Comparison of ENCODE assay signal across 7 mouse cellular contexts in the genomic region with DNA sequence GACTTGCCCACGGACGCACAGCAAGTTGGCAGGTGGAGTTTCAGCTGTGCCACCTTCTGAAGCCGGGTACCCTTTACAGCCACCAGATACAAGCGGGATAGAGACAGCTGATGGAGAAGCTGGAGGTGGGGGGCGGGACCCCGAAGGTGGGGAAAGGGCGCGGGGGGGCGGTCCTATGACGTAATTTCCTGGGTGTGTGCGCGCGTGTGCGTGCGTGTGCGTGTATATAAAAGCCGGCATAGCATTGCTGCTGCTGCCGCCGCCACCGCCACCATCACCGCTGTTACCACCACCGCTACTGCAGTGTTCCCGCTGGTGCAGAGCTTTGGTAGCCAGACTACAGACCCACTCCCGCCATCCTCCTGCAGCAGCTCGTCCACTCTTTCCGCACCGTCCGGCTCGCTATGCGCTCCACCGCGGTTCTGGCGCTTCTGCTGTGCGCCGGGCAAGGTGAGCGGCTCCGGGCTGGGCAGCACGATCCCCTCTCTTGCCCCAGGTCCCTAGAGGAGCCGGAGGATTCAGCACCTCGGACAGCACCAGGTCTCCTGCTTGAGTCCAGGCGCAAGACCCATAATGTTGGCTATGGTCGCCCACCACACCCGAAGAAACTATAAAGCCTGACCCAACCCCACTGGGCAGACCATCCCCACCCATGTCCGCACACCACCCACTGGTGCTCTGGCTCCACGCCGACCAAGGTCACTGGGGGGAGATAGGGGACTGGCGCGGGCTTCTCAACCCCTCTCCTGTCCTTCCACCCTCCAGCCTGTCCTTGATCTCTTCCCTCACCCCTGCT. TPM values are rescaled to one million over a fixed set of nuclear protein-coding genes. Genes with fewer than 3 reads are reported as not detected.
DNase-seq lines count a peak whose midpoint lies in the region; ATAC-seq and TF ChIP-seq lines count a peak whose summit lies in the region.

A gene (plus strand): TSS at position 249 of the 796 bp plus-strand sequence.

- no peaks in the 10 kb centered on the region for H3K9me3 ChIP-seq in intestine, embryonic 15.5 days
- no peaks in the 10 kb centered on the region for H3K9me3 ChIP-seq in midbrain, embryonic 10.5 days (replicated peaks)

- peak within 1 kb of the TSS; percentile 56 for H3K4me2 ChIP-seq in intestine, embryonic 15.5 days (replicated peaks)

- peaks cover 29% of the 10 kb centered on the region for H3K27me3 ChIP-seq in intestine, embryonic 15.5 days (replicated peaks)
- H3K27me3 ChIP-seq in midbrain, embryonic 10.5 days (ENCODE audit: low read depth, poor library complexity, severe bottlenecking) = peaks cover 16% of the 10 kb centered on the region
- H3K27me3 ChIP-seq in small intestine, adult 2 months (ENCODE audit: control insufficient read depth, insufficient read depth, low read length) = peaks cover 13% of the 10 kb centered on the region

- DNase-seq in adrenal gland, adult 2 months = peak; percentile 68
- peak; percentile 95 to 96 for DNase-seq in cerebellum, postnatal 14 days
- DNase-seq in gastrocnemius, postnatal 10 days = peak; percentile 88
- DNase-seq in left cerebral cortex, postnatal 36 days (ENCODE audit: low spot score in 2 of 2) = peak; percentile 81 to 84
- DNase-seq in midbrain, embryonic 10.5 days (ENCODE audit: low spot score) = peak; percentile 86

- TF ChIP-seq CTCF in small intestine, adult 2 months (IDR thresholded peaks at IDR 0.05; ENCODE audit: extremely low read depth, insufficient read length, insufficient replicate concordance, low read depth, low read length) = no peak

- peak within 1 kb of the TSS; percentile 27 for H3K4me3 ChIP-seq in intestine, embryonic 15.5 days (replicated peaks)
- H3K4me3 ChIP-seq in midbrain, embryonic 10.5 days = peak within 1 kb of the TSS; percentile 65
- H3K4me3 ChIP-seq in small intestine, adult 2 months (ENCODE audit: low read depth, low read length) = no peak within 1 kb of the TSS

- H3K9ac ChIP-seq in intestine, embryonic 15.5 days = no peak within 1 kb of the TSS

- WGBS in intestine, embryonic 15.5 days = 3% methylated on average over 48 of the region's 48 CpGs
- 3% methylated on average over 48 of the region's 48 CpGs for WGBS in midbrain, embryonic 10.5 days
- 4% methylated on average over 48 of the region's 48 CpGs for WGBS in small intestine, adult 2 months

- TF ChIP-seq POLR2A in small intestine, adult 2 months (IDR thresholded peaks at IDR 0.05; ENCODE audit: low read depth, low read length) = no peak

- H3K36me3 ChIP-seq in intestine, embryonic 15.5 days = no peaks in the 10 kb centered on the region
- no peaks in the 10 kb centered on the region for H3K36me3 ChIP-seq in midbrain, embryonic 10.5 days
- H3K36me3 ChIP-seq in small intestine, adult 2 months (ENCODE audit: control insufficient read depth, insufficient read depth, low read length) = no peaks in the 10 kb centered on the region

- 0 out of 2 replicates have a peak, but pooled peaks cover 4% of the 10 kb centered on the region for H3K4me1 ChIP-seq in intestine, embryonic 15.5 days (replicated peaks)
- H3K4me1 ChIP-seq in midbrain, embryonic 10.5 days = peaks cover 30% of the 10 kb centered on the region
- peaks cover 2% of the 10 kb centered on the region for H3K4me1 ChIP-seq in small intestine, adult 2 months (ENCODE audit: control insufficient read depth, insufficient read depth, insufficient read length, low read length)

- peak; percentile 75 for ATAC-seq in intestine, embryonic 15.5 days

- intact Hi-C loops in left cerebral cortex, postnatal 36 days (cut with DNase I) = no loop called here

- H3K27ac ChIP-seq in intestine, embryonic 15.5 days = no peak within 1 kb of the TSS
- H3K27ac ChIP-seq in midbrain, embryonic 10.5 days (replicated peaks) = peak within 1 kb of the TSS; percentile 68
- H3K27ac ChIP-seq in small intestine, adult 2 months (ENCODE audit: insufficient read depth, low read depth, low read length) = no peak within 1 kb of the TSS

RNA-seq across cellular contexts. Expression of the gene that starts here (rescaled TPM):
- total RNA-seq in adrenal gland, adult 2 months (2021) = 1,000 to 10,000 TPM; 1,470 to 2,168 TPM
- 4,298 and 5,253 TPM in 2 replicates for polyA plus RNA-seq in adrenal gland, adult 2 months (2012; rRNA removed)
- total RNA-seq in gastrocnemius, postnatal 10 days (2021) = under 1 TPM; 0.21 to 0.36 TPM
- 26.2 and 27.3 TPM in 2 replicates for polyA plus RNA-seq in intestine, embryonic 15.5 days (2015; fragmentation: Nextera tagmentation; extraction: Ambion mirVana)
- 100 to 1,000 TPM; 168 to 185 TPM for total RNA-seq in left cerebral cortex, postnatal 36 days (2021)
- polyA plus RNA-seq in midbrain, embryonic 10.5 days (2016; fragmentation: Nextera tagmentation; extraction: Ambion mirVana) = 14.5 and 23.7 TPM in 2 replicates
- 26.1 and 73.7 TPM in 2 replicates for polyA plus RNA-seq in small intestine, adult 2 months (2012; rRNA removed)

Comparison
In these comparisons a context has a peak if more than half of its experiments do, and no peak if none do; other contexts are left out.
1. RNA of the gene that starts here (total RNA-seq): 1,470 to 2,168 TPM in adrenal gland, adult 2 months and 168 to 185 TPM in left cerebral cortex, postnatal 36 days; 0.21 to 0.36 TPM in gastrocnemius, postnatal 10 days; every median in the first group is over 100 times any median in the second.
2. RNA of the gene that starts here (total RNA-seq): 1,470 to 2,168 TPM in adrenal gland, adult 2 months; 168 to 185 TPM in left cerebral cortex, postnatal 36 days; every median in the first group is over 4 times any median in the second.
3. RNA of the gene that starts here (polyA plus RNA-seq): 4,298 to 5,253 TPM in adrenal gland, adult 2 months; 26.1 to 73.7 TPM in small intestine, adult 2 months, 26.2 to 27.3 TPM in intestine, embryonic 15.5 days and 14.5 to 23.7 TPM in midbrain, embryonic 10.5 days; every median in the first group is over 10 times any median in the second.
4. Peak in DNase-seq in gastrocnemius, postnatal 10 days; RNA of the gene not detected or under 1 TPM.
5. Peak in every context shown above with its lines, with median percentiles within 50 percentile points of each other: DNase-seq.